Mouse (Mus musculus) CH12.LX (cell line): ENCODE results near the gene Rilpl1.
"Not testable (repeated sequence)": the region's sequence is repeated elsewhere in the genome, so short reads cannot be mapped to it uniquely, and the experiment has no call there.

Experiments
- CTCF ChIP-seq, 2 experiments: IDR thresholded peaks in 1 of 2; conservative IDR thresholded peaks in 1 of 2; 2 replicates each; pipeline ENCODE4 v1.5.1; 2011 to 2012; ENCODE audit warnings: low read depth in 2 of 2, low read length in 2 of 2, improper control_type of control experiment in 1 of 2, inconsistent platforms in 1 of 2, mild to moderate bottlenecking in 1 of 2, moderate library complexity in 1 of 2
- EP300 ChIP-seq: IDR thresholded peaks from 2 replicates; pipeline ENCODE4 v1.6.1; 2011; ENCODE audit warnings: low read length, improper control_type of control experiment
- MYC ChIP-seq: IDR thresholded peaks from 2 replicates; pipeline ENCODE4 v1.6.1; 2011; ENCODE audit warnings: low read depth, mild to moderate bottlenecking, improper control_type of control experiment, low read length
- NRF1 ChIP-seq: IDR thresholded peaks from 2 replicates; pipeline ENCODE4 v1.6.1; 2014; ENCODE audit warnings: low read depth, mild to moderate bottlenecking, inconsistent platforms, low read length, improper control_type of control experiment, moderate library complexity
- PAX5 ChIP-seq: IDR thresholded peaks from 2 replicates; pipeline ENCODE4 v1.6.1; 2012; ENCODE audit warnings: low read length, inconsistent platforms, mixed read lengths
- POLR2A ChIP-seq: IDR thresholded peaks from 2 replicates; pipeline ENCODE4 v1.6.1; 2011; ENCODE audit warnings: low read depth, mild to moderate bottlenecking, improper control_type of control experiment, low read length
- USF2 ChIP-seq: conservative IDR thresholded peaks from 2 replicates; pipeline ENCODE4 v1.6.1; 2011; ENCODE audit warnings: low read depth, low read length, improper control_type of control experiment

- not testable (repeated sequence) for TF ChIP-seq EP300; CTCF (conservative IDR thresholded peaks at IDR 0.05 in 1 of 2, IDR thresholded peaks at IDR 0.05 in 1 of 2; ENCODE audit: low read depth in 2 of 2, low read length in 2 of 2); POLR2A; PAX5; NRF1; MYC; USF2
These were observed 19.5 kb upstream of the Rilpl1 start for GRCm38 (mm10) chr5:124550737-124551136.
